19 mouse cellular contexts compared by ENCODE assay signal in genomic region chr17:43376527-43376926, GRCm38 (mm10). TPM values are rescaled to one million over a fixed set of nuclear protein-coding genes. Genes with fewer than 3 reads are reported as not detected.
DNase-seq lines count a peak whose midpoint lies in the region; ATAC-seq and TF ChIP-seq lines count a peak whose summit lies in the region.
"Had no signal": no experiment of that assay in that cellular context is flagged by ENCODE, and none has a peak within 500 bp of the region (broad histone marks: within the 10 kb centered on the region; RNA-seq: fewer than 3 reads in every experiment).

No protein-coding gene starts in this region.

- H3K4me3 ChIP-seq in gastrocnemius, adult 2 months, result peak overlapping the region; percentile 46
- H3K4me3 ChIP-seq in brown adipose tissue, adult 24 weeks (ENCODE audit: insufficient read depth, low read depth, low read length), result peak overlapping the region; percentile 35; the same call in 1 of the 2 replicates
- H3K4me3 ChIP-seq in kidney, embryonic 16.5 days (ENCODE audit: low read length), result no peak overlapping the region
- H3K4me3 ChIP-seq: erythroblast, embryonic 14.5 days had no signal

- peak overlapping the region; percentile 77 for H3K27ac ChIP-seq in gastrocnemius, adult 2 months
- peak overlapping the region; percentile 85 for H3K27ac ChIP-seq in brown adipose tissue, adult 24 weeks (replicated peaks; ENCODE audit: low read depth, low read length)
- H3K27ac ChIP-seq in kidney, embryonic 16.5 days (ENCODE audit: low read length), result peak overlapping the region; percentile 59
- H3K27ac ChIP-seq: macrophage had no signal

- no peaks in the 10 kb centered on the region for H3K36me3 ChIP-seq in kidney, embryonic 16.5 days (ENCODE audit: insufficient read depth, low read length)

- intact Hi-C loops in gastrocnemius, adult 2 months (cut with DNase I), result no loop called here
- intact Hi-C loops in gastrocnemius, postnatal 36 days (cut with DNase I), result no loop called here
- intact Hi-C loops in left cerebral cortex, postnatal 25 days (cut with DNase I), result no loop called here

- no peak for ATAC-seq in kidney, embryonic 16.5 days (ENCODE audit: low FRiP score, low TSS enrichment)
- ATAC-seq: forebrain, embryonic 16.5 days; inflammation-experienced regulatory T-cells, adult 6 months; midbrain, embryonic 16.5 days had no signal

- H3K4me1 ChIP-seq in brown adipose tissue, adult 24 weeks (ENCODE audit: control insufficient read depth, insufficient read depth, insufficient read length, low read length), result peaks cover 39% of the 10 kb centered on the region
- peaks cover 29% of the 10 kb centered on the region for H3K4me1 ChIP-seq in kidney, embryonic 16.5 days (ENCODE audit: insufficient read depth, low read length)

- WGBS in kidney, embryonic 16.5 days, result 54% methylated on average over 5 of the region's 5 CpGs

- H3K9ac ChIP-seq in kidney, embryonic 16.5 days (replicated peaks; ENCODE audit: low read length), result no peak overlapping the region

- DNase-seq in gastrocnemius, adult 2 months, result no peak
- DNase-seq in gastrocnemius, postnatal 36 days, result no peak
- DNase-seq in kidney, adult 11 months, result peak; percentile 17
- DNase-seq in kidney, adult 18-20 months, result no peak
- DNase-seq in left cerebral cortex, postnatal 25 days (ENCODE audit: low spot score in 2 of 2), result no peak
- no peak for DNase-seq in ovary, postnatal 14 days (ENCODE audit: low spot score)
- DNase-seq: adrenal gland, postnatal 36 days; cerebellum, postnatal 10 days; gastrocnemius, postnatal 10 days; right cerebral cortex, postnatal 14 days; thymus, postnatal 4 days had no signal

- no peaks in the 10 kb centered on the region for H3K9me3 ChIP-seq in kidney, embryonic 16.5 days (ENCODE audit: low read length)

- H3K27me3 ChIP-seq in kidney, embryonic 16.5 days (ENCODE audit: insufficient read depth, low read length), result no peaks in the 10 kb centered on the region
- H3K27me3 ChIP-seq: CH12.LX had no signal

- no peak overlapping the region for H3K4me2 ChIP-seq in kidney, embryonic 16.5 days (replicated peaks; ENCODE audit: low read depth, low read length)

- TF ChIP-seq CTCF in gastrocnemius, adult 2 months (IDR thresholded peaks at IDR 0.05), result no peak

RNA-seq across cellular contexts. Expression of gene Adgrf5, which starts 16.3 kb away (rescaled TPM):
- 10 to 100 TPM; 78.8 to 85.4 TPM for total RNA-seq in gastrocnemius, adult 2 months (2021)
- total RNA-seq in gastrocnemius, postnatal 36 days (2021), result 10 to 100 TPM; 74.0 to 89.6 TPM
- 51.4 and 76.4 TPM in 2 replicates for polyA plus RNA-seq in brown adipose tissue, adult 24 weeks (2012; ENCODE audit: insufficient read depth, insufficient read length, missing spikeins)
- 25.5 and 26.7 TPM in 2 replicates for polyA plus RNA-seq in kidney, embryonic 16.5 days (2015; fragmentation: Nextera tagmentation; extraction: Ambion mirVana)
- 10 to 100 TPM; 26.9 to 33.5 TPM for total RNA-seq in left cerebral cortex, postnatal 25 days (2021)
- total RNA-seq: CH12.LX had no signal
- polyA plus RNA-seq: erythroblast, embryonic 14.5 days; inflammation-experienced regulatory T-cells, adult 6 months had no signal
